Mouse (Mus musculus) Patski (cell line): Measurements from ENCODE around the gene Tmc3. TPM values are rescaled to one million over a fixed set of nuclear protein-coding genes. Genes with fewer than 3 reads are reported as not detected.

Experiments used
- ATAC-seq: fragments of 100-300 bp; one replicate; pipeline ENCODE4 v1.8.0; 2021
- CTCF ChIA-PET: fragments of 350-600 bp; sonication (Branson Sonifier 250); formaldehyde crosslinking; loops from one replicate; lab custom pipeline; 2022; ENCODE audit warnings: inconsistent platforms; lab: Charles Lee
- POLR2A ChIA-PET: fragments of 350-600 bp; sonication (Branson Sonifier 250); formaldehyde crosslinking; loops from one replicate; lab custom pipeline; 2022; ENCODE audit warnings: antibody characterized with exemption, inconsistent platforms; lab: Charles Lee
- DNase-seq: peaks from one replicate; pipeline ENCODE4 v3.0.0-alpha.2; 2011; ENCODE audit warnings: low read depth, low spot score
- H3K27me3 ChIP-seq: fragments of 371-371 bp; one replicate; pipeline ENCODE4 v1.5.1; 2021
- CTCF ChIP-seq: fragments of 100-300 bp; IDR thresholded peaks from one replicate; pipeline ENCODE4 v1.5.1; 2021
- in situ Hi-C: fragments of 300-500 bp; cut with MboI; formaldehyde crosslinking; loops from 3 replicates; pipeline ENCODE4 v1.11.1; 2018; ENCODE audit warnings: low pct_unique_long_range_greater_than_20kb, mixed read lengths
- polyA plus RNA-seq: library from polyadenylated mRNA; unstranded; gene quantifications from one replicate; pipeline ENCODE4 v1.2.3, GENCODE M21; 2021

Tmc3 gene
- polyA plus RNA-seq, 1 experiment from 2014 or later: 0.06 TPM

GRCm38 (mm10) chr7:83561849-83562248 is 22.9 kb upstream of the Tmc3 start:
- H3K27me3 ChIP-seq: no peaks in the 10 kb centered on the region
- DNase-seq (no peak), ATAC-seq (no peak)
- POLR2A ChIA-PET: no interaction called here
- CTCF ChIA-PET: interaction anchor here (1.0 kb wide), 1 partner anchor 9 kb away, joined by 3 read pairs; no protein-coding TSS in a partner anchor
- TF ChIP-seq CTCF: no peak
- in situ Hi-C loops: loop anchor here (10.0 kb wide), 2 partner anchors 213 to 323 kb away; partner anchors contain the start of genes Mesd and Tlnrd1

- no peak for DNase-seq
- ATAC-seq: no peak
- in situ Hi-C loops: loop anchor here (5.0 to 10.0 kb wide), 3 partner anchors 108 to 320 kb away; partner anchors contain the start of genes Mesd and Tlnrd1
- H3K27me3 ChIP-seq: no peaks in the 10 kb centered on the region
- no peak for TF ChIP-seq CTCF
- POLR2A ChIA-PET: no interaction called here
- CTCF ChIA-PET: no interaction called here
These were observed 20.0 kb upstream of the Tmc3 start for GRCm38 (mm10) chr7:83564635-83565291.

GRCm38 (mm10) chr7:83565976-83566375 is 18.8 kb upstream of the Tmc3 start:
- ATAC-seq (no peak), DNase-seq (no peak)
- ChIA-PET POLR2A (no interaction called here), CTCF (no interaction called here)
- in situ Hi-C loops: loop anchor here (5.0 to 10.0 kb wide), 3 partner anchors 106 to 319 kb away; partner anchors contain the start of genes Mesd and Tlnrd1
- TF ChIP-seq CTCF: no peak
- no peaks in the 10 kb centered on the region for H3K27me3 ChIP-seq

GRCm38 (mm10) chr7:83567841-83568500 is 16.8 kb upstream of the Tmc3 start:
- in situ Hi-C loops: loop anchor here (5.0 to 10.0 kb wide), 3 partner anchors 104 to 317 kb away; partner anchors contain the start of genes Mesd and Tlnrd1
- POLR2A ChIA-PET: no interaction called here
- ATAC-seq (peak; percentile 57), DNase-seq (no peak)
- TF ChIP-seq CTCF: peak; percentile 91
- CTCF ChIA-PET: interaction anchor here (0.6 to 3.2 kb wide), 16 partner anchors 8 to 234 kb away, joined by 3 to 17 read pairs (median 3); partner anchors contain the start of gene Stard5
- H3K27me3 ChIP-seq: no peaks in the 10 kb centered on the region

GRCm38 (mm10) chr7:83568815-83569214 is 15.9 kb upstream of the Tmc3 start:
- H3K27me3 ChIP-seq: no peaks in the 10 kb centered on the region
- no peak for ATAC-seq
- in situ Hi-C loops: loop anchor here (5.0 to 10.0 kb wide), 3 partner anchors 103 to 316 kb away; partner anchors contain the start of genes Mesd and Tlnrd1
- CTCF ChIA-PET: interaction anchor here (0.8 to 3.2 kb wide), 17 partner anchors 9 to 234 kb away, joined by 3 to 17 read pairs (median 3); partner anchors contain the start of gene Stard5
- POLR2A ChIA-PET: no interaction called here
- TF ChIP-seq CTCF: no peak
- no peak for DNase-seq

GRCm38 (mm10) chr7:83569436-83569835 is 15.3 kb upstream of the Tmc3 start:
- CTCF ChIA-PET: interaction anchor here (1.3 to 3.2 kb wide), 11 partner anchors 9 to 231 kb away, joined by 3 to 17 read pairs (median 3); partner anchors contain the start of gene Stard5
- TF ChIP-seq CTCF: no peak
- ATAC-seq (no peak), DNase-seq (no peak)
- no peaks in the 10 kb centered on the region for H3K27me3 ChIP-seq
- POLR2A ChIA-PET: no interaction called here
- in situ Hi-C loops: loop anchor here (5.0 to 10.0 kb wide), 3 partner anchors 103 to 315 kb away; partner anchors contain the start of genes Mesd and Tlnrd1

GRCm38 (mm10) chr7:83571077-83571476 is 13.7 kb upstream of the Tmc3 start:
- TF ChIP-seq CTCF: no peak
- ChIA-PET CTCF (interaction anchor here (1.1 to 1.7 kb wide), 2 partner anchors 22 to 98 kb away, joined by 3 to 6 read pairs; no protein-coding TSS in a partner anchor), POLR2A (no interaction called here)
- ATAC-seq: no peak
- in situ Hi-C loops: loop anchor here (5.0 kb wide), 1 partner anchor 46 kb away; no protein-coding TSS in a partner anchor
- DNase-seq: no peak
- H3K27me3 ChIP-seq: no peaks in the 10 kb centered on the region

- ATAC-seq (no peak), DNase-seq (no peak)
- CTCF ChIA-PET: interaction anchor here (1.1 to 1.7 kb wide), 2 partner anchors 21 to 97 kb away, joined by 3 to 6 read pairs; no protein-coding TSS in a partner anchor
These were observed 12.8 kb upstream of the Tmc3 start for GRCm38 (mm10) chr7:83571901-83572300.

GRCm38 (mm10) chr7:83572451-83572850 is 12.3 kb upstream of the Tmc3 start:
- ChIA-PET CTCF (interaction anchor here (1.7 kb wide), 1 partner anchor 96 kb away, joined by 6 read pairs; no protein-coding TSS in a partner anchor), POLR2A (no interaction called here)
- DNase-seq (no peak), ATAC-seq (no peak)
- no peaks in the 10 kb centered on the region for H3K27me3 ChIP-seq
- in situ Hi-C loops: loop anchor here (5.0 kb wide), 1 partner anchor 45 kb away; no protein-coding TSS in a partner anchor
- no peak for TF ChIP-seq CTCF

More at GRCm38 (mm10) chr7:83571901-83572300, 12.8 kb upstream of the Tmc3 start:
- no peaks in the 10 kb centered on the region for H3K27me3 ChIP-seq
- TF ChIP-seq CTCF: no peak
- POLR2A ChIA-PET: no interaction called here
- in situ Hi-C loops: loop anchor here (5.0 kb wide), 1 partner anchor 45 kb away; no protein-coding TSS in a partner anchor

GRCm38 (mm10) chr7:83580946-83581345 is 3.8 kb upstream of the Tmc3 start:
- ATAC-seq (no peak), DNase-seq (no peak)
- H3K27me3 ChIP-seq: no peaks in the 10 kb centered on the region
- POLR2A ChIA-PET: no interaction called here
- in situ Hi-C loops: no loop called here
- TF ChIP-seq CTCF: no peak
- CTCF ChIA-PET: no interaction called here
